Mouse (Mus musculus) kidney, adult 18-20 months (tissue): Measurements from ENCODE around the gene Plekha6.

Source experiments
- DNase-seq: peaks from one replicate; pipeline ENCODE4 v3.0.0; 2021

The Plekha6 gene

GRCm38 (mm10) chr1:133279632-133280093 is 115.7 kb downstream of the Plekha6 start:
- no peak for DNase-seq

- DNase-seq, result no peak
Measured at GRCm38 (mm10) chr1:133280537-133280936, 116.5 kb downstream of the Plekha6 start.

GRCm38 (mm10) chr1:133285907-133286306 is 121.9 kb downstream of the Plekha6 start:
- DNase-seq, result peak; percentile 71

- DNase-seq, result no peak
Measured at GRCm38 (mm10) chr1:133287051-133287450, 123.0 kb downstream of the Plekha6 start.

- DNase-seq, result peak; percentile 43
Measured at GRCm38 (mm10) chr1:133287880-133288279, 123.9 kb downstream of the Plekha6 start.

- no peak for DNase-seq
Measured at GRCm38 (mm10) chr1:133291888-133292287, 127.9 kb downstream of the Plekha6 start.

- DNase-seq, result no peak
Measured at GRCm38 (mm10) chr1:133292608-133293007, 128.6 kb downstream of the Plekha6 start.

GRCm38 (mm10) chr1:133296376-133296775 is 132.4 kb downstream of the Plekha6 start:
- no peak for DNase-seq

GRCm38 (mm10) chr1:133298816-133299215 is 134.8 kb downstream of the Plekha6 start:
- DNase-seq, result no peak

GRCm38 (mm10) chr1:133302540-133302939 is 138.5 kb downstream of the Plekha6 start:
- peak; percentile 63 for DNase-seq

GRCm38 (mm10) chr1:133306842-133307241 is 142.8 kb downstream of the Plekha6 start:
- peak; percentile 89 for DNase-seq

GRCm38 (mm10) chr1:133307318-133307717 is 143.3 kb downstream of the Plekha6 start:
- DNase-seq, result peak; percentile 53

GRCm38 (mm10) chr1:133309652-133310267 is 145.8 kb downstream of the Plekha6 start, which contains the start of gene Golt1a:
TSS of gene Golt1a (plus strand) at chr1:133309800.
- peak; percentile 91 for DNase-seq

- no peak for DNase-seq
Measured at GRCm38 (mm10) chr1:133311240-133311639, 147.2 kb downstream of the Plekha6 start.

GRCm38 (mm10) chr1:133311946-133312345 is 147.9 kb downstream of the Plekha6 start:
- no peak for DNase-seq

GRCm38 (mm10) chr1:133314364-133314763 is 150.4 kb downstream of the Plekha6 start:
- DNase-seq, result peak; percentile 66

GRCm38 (mm10) chr1:133315775-133316174 is 151.8 kb downstream of the Plekha6 start:
- no peak for DNase-seq

GRCm38 (mm10) chr1:133316577-133316976 is 152.6 kb downstream of the Plekha6 start:
- no peak for DNase-seq

- DNase-seq, result no peak
Measured at GRCm38 (mm10) chr1:133317149-133317548, 153.1 kb downstream of the Plekha6 start.

GRCm38 (mm10) chr1:133321267-133321925 is 157.4 kb downstream of the Plekha6 start, which contains the start of gene Kiss1:
TSS of gene Kiss1 (plus strand) at chr1:133321875.
- no peak for DNase-seq

GRCm38 (mm10) chr1:133323333-133323732 is 159.3 kb downstream of the Plekha6 start:
- no peak for DNase-seq

GRCm38 (mm10) chr1:133325951-133326350 is 161.9 kb downstream of the Plekha6 start:
- no peak for DNase-seq

GRCm38 (mm10) chr1:133327094-133327493 is 163.1 kb downstream of the Plekha6 start:
- DNase-seq, result no peak

GRCm38 (mm10) chr1:133328299-133328795 is 164.3 kb downstream of the Plekha6 start:
- no peak for DNase-seq
